Mouse (Mus musculus): ENCODE results near the gene E330034G19Rik. TPM values are rescaled to one million over a fixed set of nuclear protein-coding genes. Genes with fewer than 3 reads are reported as not detected.

Gene E330034G19Rik
- not detected in 2 replicates for polyA plus RNA-seq (2015; fragmentation: Nextera tagmentation; extraction: Ambion mirVana)

DNA sequence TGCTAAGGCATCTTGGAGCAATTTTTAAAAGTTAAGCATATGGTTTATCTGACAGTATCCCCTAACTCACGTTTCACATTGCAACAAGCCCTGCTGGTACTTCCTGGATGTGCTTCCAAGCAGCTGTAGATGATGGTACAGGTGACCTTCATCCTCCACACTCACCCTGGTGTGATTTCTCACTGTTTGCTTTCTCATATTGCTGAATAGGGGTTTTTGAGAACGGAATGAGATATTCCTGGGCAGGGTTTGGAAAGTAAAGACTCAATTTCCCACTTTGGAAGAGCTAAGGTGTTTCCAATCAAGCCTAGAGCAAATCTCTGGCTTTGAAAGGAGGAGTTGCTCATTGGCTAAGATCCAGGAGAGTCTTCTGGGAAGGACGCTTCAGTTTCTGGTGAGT, at the start of gene E330034G19Rik:
Gene E330034G19Rik, plus strand, starts transcription at position 301 of the 400 bp plus-strand sequence.
- no peaks in the 10 kb centered on the region for H3K4me1 ChIP-seq
- no peak within 1 kb of the TSS for H3K9ac ChIP-seq (replicated peaks)
- no peak for ATAC-seq (ENCODE audit: low FRiP score)
- no peak within 1 kb of the TSS for H3K27ac ChIP-seq (replicated peaks)
- no peaks in the 10 kb centered on the region for H3K36me3 ChIP-seq
- WGBS = 53% methylated on average over 3 of the region's 3 CpGs
- H3K27me3 ChIP-seq (replicated peaks) = no peaks in the 10 kb centered on the region
- H3K9me3 ChIP-seq (replicated peaks) = no peaks in the 10 kb centered on the region
- no peak within 1 kb of the TSS for H3K4me2 ChIP-seq
- no peak within 1 kb of the TSS for H3K4me3 ChIP-seq (replicated peaks)

DNA sequence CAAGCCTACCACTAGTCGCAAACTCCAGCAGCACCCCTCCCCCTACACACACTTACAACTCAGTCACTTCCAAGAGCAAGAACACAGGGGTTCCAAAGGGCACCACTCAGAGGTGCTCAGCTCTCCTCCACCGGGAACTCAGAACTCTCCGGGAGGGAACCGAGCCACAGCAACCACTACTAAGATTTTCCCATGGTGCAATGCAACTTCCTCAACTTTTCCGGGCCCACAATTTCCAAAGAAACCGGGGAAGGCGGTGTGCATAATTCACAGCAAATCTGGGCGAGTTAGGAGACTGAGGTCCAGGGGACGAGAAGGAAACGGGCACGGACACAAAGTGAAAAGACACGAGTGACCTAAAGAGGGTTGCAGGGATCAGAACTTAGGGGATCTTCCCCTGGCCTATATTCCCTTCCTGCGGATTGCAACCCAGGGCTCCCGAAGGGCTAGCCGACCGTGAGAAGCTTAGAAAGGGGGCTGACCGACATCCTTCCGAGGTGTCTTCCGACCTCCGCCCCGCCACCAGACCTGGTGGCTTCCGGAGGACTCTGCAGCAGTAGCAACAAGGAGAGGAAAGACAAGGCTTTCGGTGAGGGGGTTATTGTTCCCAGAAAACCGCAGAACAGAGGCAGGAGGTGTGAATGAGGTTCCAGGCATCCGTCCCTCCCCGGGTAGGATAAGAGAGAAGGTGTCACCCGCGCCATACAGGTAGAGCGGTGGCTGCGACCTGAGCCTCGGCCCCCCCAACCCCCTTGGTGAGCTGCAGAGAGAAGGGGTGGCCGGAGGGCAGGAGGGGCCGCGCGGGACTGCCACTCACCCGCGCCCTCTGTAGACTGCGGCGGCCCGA, 48.5 kb upstream of the E330034G19Rik start:
- Histone ChIP-seq H3K4me2 (peak overlapping the region; percentile 88), H3K9me3 (replicated peaks) (no peaks in the 10 kb centered on the region), H3K36me3 (no peaks in the 10 kb centered on the region), H3K27me3 (replicated peaks) (no peaks in the 10 kb centered on the region), H3K4me3 (replicated peaks) (peak overlapping the region; percentile 78), H3K9ac (replicated peaks) (peak overlapping the region; percentile 75), H3K4me1 (peaks cover 43% of the 10 kb centered on the region), H3K27ac (replicated peaks) (peak overlapping the region; percentile 94)
- peak; percentile 64; the same call in 1 of the 2 replicates for ATAC-seq (ENCODE audit: low FRiP score)
- under 1% methylated on average over 40 of the region's 40 CpGs for WGBS

DNA sequence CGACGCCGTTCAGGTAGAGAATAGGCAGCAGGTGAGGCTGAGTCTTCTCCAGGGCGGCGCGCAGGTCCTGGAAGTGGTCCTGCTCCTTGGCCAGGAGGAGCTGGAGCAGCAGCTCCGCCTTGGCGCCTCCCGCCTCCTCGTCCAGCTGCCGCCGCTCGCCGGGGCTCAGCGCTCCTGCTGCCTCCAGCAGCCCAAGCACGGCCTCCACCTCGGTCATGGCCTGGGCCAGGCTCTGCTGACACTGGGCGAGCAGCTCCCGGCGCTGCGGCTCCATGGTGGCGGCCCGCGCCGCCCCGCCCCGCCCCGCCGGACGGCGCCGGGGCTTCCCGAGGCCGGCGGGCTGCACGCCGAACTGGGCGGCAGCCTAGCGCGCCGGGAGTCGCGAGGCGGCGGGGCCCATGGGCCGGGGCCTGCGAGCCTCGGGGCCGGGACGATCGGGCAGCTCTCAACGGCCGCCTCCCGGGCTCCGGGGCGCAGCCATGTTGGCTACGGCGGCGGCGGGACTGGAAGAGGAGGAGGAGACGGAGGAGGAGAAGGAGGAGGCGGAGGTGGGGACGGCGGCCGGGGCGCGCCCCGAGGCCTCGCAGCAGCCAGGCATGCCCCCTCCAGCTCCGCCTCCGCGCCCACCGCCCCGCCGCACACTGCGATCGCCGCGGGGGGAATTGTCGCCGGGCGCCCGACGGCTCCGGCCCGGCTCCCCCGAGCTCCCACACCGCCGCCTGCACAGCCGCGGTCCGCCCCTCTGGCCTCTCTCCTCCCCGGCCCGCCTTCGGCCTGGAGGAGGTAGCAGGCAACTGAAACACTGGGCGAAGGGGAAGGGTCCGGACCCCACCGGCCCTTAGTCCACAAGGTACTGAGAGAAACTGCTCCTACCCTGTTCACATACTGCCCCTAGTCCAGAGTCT, 47.6 kb upstream of the E330034G19Rik start, which contains the start of gene Dlg5:
Gene Dlg5, minus strand, starts transcription at position 744 of the 905 bp plus-strand sequence.
- ATAC-seq (ENCODE audit: low FRiP score) = peak; percentile 84
- WGBS = under 1% methylated on average over 68 of the region's 98 CpGs

DNA sequence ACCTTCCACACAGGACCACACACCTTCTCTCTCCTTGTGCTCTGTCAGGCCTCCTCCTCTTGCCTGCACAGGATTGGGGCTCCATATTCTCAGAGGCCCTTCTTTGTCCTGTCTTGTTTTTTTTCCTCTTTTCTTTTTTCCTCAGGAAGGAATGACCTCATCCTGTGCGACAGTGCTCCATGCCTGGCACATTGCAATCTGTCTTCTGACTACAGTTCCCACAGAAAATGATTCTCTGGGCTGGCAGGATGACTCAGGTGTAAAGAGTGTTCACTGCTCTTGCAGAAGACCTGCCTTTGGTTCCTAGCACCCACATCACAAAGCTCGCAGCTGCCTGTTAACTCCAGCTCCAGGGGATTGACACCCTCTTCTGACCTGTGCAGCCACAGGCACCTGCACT, 43.1 kb upstream of the E330034G19Rik start:
- H3K36me3 ChIP-seq = no peaks in the 10 kb centered on the region
- peaks cover 14% of the 10 kb centered on the region for H3K4me1 ChIP-seq
- no peak for ATAC-seq (ENCODE audit: low FRiP score)
- H3K9ac ChIP-seq (replicated peaks) = no peak overlapping the region
- no peak overlapping the region for H3K4me2 ChIP-seq
- WGBS = 79% methylated on average over 2 of the region's 2 CpGs
- H3K27ac ChIP-seq (replicated peaks) = no peak overlapping the region
- H3K27me3 ChIP-seq (replicated peaks) = no peaks in the 10 kb centered on the region
- no peak overlapping the region for H3K4me3 ChIP-seq (replicated peaks)
- no peaks in the 10 kb centered on the region for H3K9me3 ChIP-seq (replicated peaks)

More for the DNA sequence above, 47.6 kb upstream of the E330034G19Rik start, which contains the start of gene Dlg5:
- no peaks in the 10 kb centered on the region for H3K9me3 ChIP-seq (replicated peaks)
- H3K4me3 ChIP-seq (replicated peaks) = peak within 1 kb of the TSS; percentile 78
- H3K4me1 ChIP-seq = peaks cover 43% of the 10 kb centered on the region
- peak within 1 kb of the TSS; percentile 88 for H3K4me2 ChIP-seq
- H3K27ac ChIP-seq (replicated peaks) = peak within 1 kb of the TSS; percentile 94
- no peaks in the 10 kb centered on the region for H3K27me3 ChIP-seq (replicated peaks)
- H3K36me3 ChIP-seq = no peaks in the 10 kb centered on the region
- peak within 1 kb of the TSS; percentile 75 for H3K9ac ChIP-seq (replicated peaks)

GRCm38 (mm10) chr14:24251326-24251725, 41.7 kb upstream of the E330034G19Rik start:
- H3K9me3 ChIP-seq (replicated peaks) = no peaks in the 10 kb centered on the region
- peaks cover 9% of the 10 kb centered on the region for H3K4me1 ChIP-seq
- 80% methylated on average over 1 of the region's 1 CpGs for WGBS
- ATAC-seq (ENCODE audit: low FRiP score) = no peak
- H3K4me2 ChIP-seq = no peak overlapping the region
- no peak overlapping the region for H3K9ac ChIP-seq (replicated peaks)
- no peaks in the 10 kb centered on the region for H3K36me3 ChIP-seq
- H3K4me3 ChIP-seq (replicated peaks) = no peak overlapping the region
- no peak overlapping the region for H3K27ac ChIP-seq (replicated peaks)
- H3K27me3 ChIP-seq (replicated peaks) = no peaks in the 10 kb centered on the region

DNA sequence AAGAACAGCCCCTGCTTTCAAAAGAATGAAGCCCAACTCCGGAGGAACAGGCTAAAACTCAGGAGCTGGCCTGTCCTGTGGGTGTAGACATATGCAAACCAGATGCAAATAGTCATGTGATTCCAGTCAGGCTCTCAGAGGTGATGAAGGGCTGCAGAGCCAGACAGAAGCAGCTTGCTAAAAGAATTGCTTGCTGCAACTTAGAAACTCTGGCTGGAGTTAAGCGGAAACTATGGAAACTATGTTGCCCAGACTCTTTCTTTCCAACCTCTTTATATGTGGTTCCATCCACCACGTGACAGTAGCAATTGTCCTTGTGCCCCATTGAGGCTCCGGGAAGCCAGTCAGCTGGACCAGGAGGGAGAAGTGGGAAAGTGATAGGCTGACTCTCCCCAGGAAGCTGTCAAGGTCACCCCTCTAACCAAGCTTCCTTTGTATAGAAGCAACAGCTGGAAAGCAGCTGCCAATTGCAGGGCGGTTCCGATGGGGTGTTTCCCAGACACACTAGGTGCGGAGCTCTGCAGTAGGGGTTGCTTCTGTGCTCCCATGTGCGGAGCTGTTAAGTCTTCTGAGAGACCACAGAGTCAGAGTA, 39.3 kb upstream of the E330034G19Rik start:
- Histone ChIP-seq H3K4me3 (replicated peaks) (no peak overlapping the region), H3K27me3 (replicated peaks) (no peaks in the 10 kb centered on the region), H3K36me3 (no peaks in the 10 kb centered on the region), H3K4me2 (0 out of 2 replicates have a peak overlapping the region, but pooled peaks have one; percentile 12), H3K9ac (replicated peaks) (no peak overlapping the region), H3K27ac (replicated peaks) (peak overlapping the region; percentile 67), H3K4me1 (peaks cover 5% of the 10 kb centered on the region), H3K9me3 (replicated peaks) (no peaks in the 10 kb centered on the region)
- WGBS = 10% methylated on average over 8 of the region's 8 CpGs
- peak; percentile 64; the same call in 1 of the 2 replicates for ATAC-seq (ENCODE audit: low FRiP score)

GRCm38 (mm10) chr14:24255956-24256355, 37.1 kb upstream of the E330034G19Rik start:
- ATAC-seq (ENCODE audit: low FRiP score) = no peak
- H3K36me3 ChIP-seq = no peaks in the 10 kb centered on the region
- H3K27me3 ChIP-seq (replicated peaks) = no peaks in the 10 kb centered on the region
- WGBS = 34% methylated on average over 2 of the region's 2 CpGs
- H3K27ac ChIP-seq (replicated peaks) = no peak overlapping the region
- H3K9ac ChIP-seq (replicated peaks) = no peak overlapping the region
- H3K4me2 ChIP-seq = no peak overlapping the region
- H3K4me3 ChIP-seq (replicated peaks) = no peak overlapping the region
- peaks cover 5% of the 10 kb centered on the region for H3K4me1 ChIP-seq
- H3K9me3 ChIP-seq (replicated peaks) = no peaks in the 10 kb centered on the region

- no peak for ATAC-seq (ENCODE audit: low FRiP score)
- Histone ChIP-seq H3K27ac (replicated peaks) (no peak overlapping the region), H3K36me3 (no peaks in the 10 kb centered on the region), H3K4me3 (replicated peaks) (no peak overlapping the region), H3K27me3 (replicated peaks) (no peaks in the 10 kb centered on the region), H3K4me2 (no peak overlapping the region), H3K4me1 (peaks cover 32% of the 10 kb centered on the region), H3K9me3 (replicated peaks) (no peaks in the 10 kb centered on the region), H3K9ac (replicated peaks) (no peak overlapping the region)
- 76% methylated on average over 4 of the region's 4 CpGs for WGBS
These were observed 32.6 kb upstream of the E330034G19Rik start for GRCm38 (mm10) chr14:24260391-24260790.

GRCm38 (mm10) chr14:24262382-24262781, 30.6 kb upstream of the E330034G19Rik start:
- WGBS = 64% methylated on average over 6 of the region's 6 CpGs
- Histone ChIP-seq H3K4me2 (peak overlapping the region; percentile 20; the same call in 1 of the 2 replicates), H3K36me3 (no peaks in the 10 kb centered on the region), H3K9ac (replicated peaks) (no peak overlapping the region), H3K27ac (replicated peaks) (peak overlapping the region; percentile 83), H3K4me3 (replicated peaks) (no peak overlapping the region), H3K27me3 (replicated peaks) (no peaks in the 10 kb centered on the region), H3K9me3 (replicated peaks) (no peaks in the 10 kb centered on the region), H3K4me1 (peaks cover 32% of the 10 kb centered on the region)
- ATAC-seq (ENCODE audit: low FRiP score) = peak; percentile 42; the same call in 1 of the 2 replicates

DNA sequence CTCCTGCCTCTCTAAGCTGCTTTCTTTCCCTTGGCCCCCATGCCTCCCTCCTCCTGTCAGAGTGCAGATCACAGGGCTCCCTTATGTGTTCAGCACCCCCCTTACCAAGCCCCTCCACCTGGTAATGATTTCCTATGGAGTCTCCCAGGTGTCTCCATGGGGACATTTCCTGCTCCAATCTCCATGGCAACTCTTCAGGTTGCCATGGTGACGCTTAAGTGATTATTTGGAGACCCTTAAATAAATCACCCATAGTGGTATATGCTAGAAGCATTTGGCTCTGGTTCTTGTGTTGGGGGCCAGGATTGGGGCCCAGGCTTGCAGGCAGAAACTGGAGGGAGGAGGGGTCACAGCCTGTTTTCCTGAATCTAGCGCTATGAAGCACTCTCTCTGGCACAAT, 30.1 kb upstream of the E330034G19Rik start:
- ATAC-seq (ENCODE audit: low FRiP score) = peak; percentile 92
- no peak overlapping the region for H3K9ac ChIP-seq (replicated peaks)
- WGBS = 29% methylated on average over 2 of the region's 2 CpGs
- peak overlapping the region; percentile 20; the same call in 1 of the 2 replicates for H3K4me2 ChIP-seq
- no peaks in the 10 kb centered on the region for H3K27me3 ChIP-seq (replicated peaks)
- peaks cover 32% of the 10 kb centered on the region for H3K4me1 ChIP-seq
- no peaks in the 10 kb centered on the region for H3K36me3 ChIP-seq
- H3K4me3 ChIP-seq (replicated peaks) = no peak overlapping the region
- H3K27ac ChIP-seq (replicated peaks) = peak overlapping the region; percentile 83
- H3K9me3 ChIP-seq (replicated peaks) = no peaks in the 10 kb centered on the region

DNA sequence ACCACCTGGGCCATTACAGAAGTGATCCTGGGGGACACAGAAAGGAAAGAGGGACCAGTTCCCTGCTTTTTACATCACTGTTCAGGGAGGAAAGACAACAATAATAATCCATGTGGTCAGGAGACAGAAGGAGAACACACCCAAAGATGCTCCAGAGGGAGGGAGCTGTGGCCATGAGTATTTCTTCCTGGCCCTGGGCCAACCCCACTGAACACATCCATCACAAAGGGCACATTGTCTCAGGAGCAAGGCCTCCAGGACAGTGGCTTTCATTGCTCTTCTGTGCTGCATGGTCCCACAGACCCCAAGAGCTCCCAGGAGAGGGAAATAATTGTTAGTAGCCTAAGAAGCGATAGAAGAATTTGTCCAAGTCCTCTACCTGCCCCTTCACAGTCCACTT, 23.4 kb upstream of the E330034G19Rik start:
- Histone ChIP-seq H3K4me3 (replicated peaks) (no peak overlapping the region), H3K36me3 (no peaks in the 10 kb centered on the region), H3K4me1 (0 out of 2 replicates have a peak, but pooled peaks cover 6% of the 10 kb centered on the region), H3K4me2 (no peak overlapping the region), H3K9me3 (replicated peaks) (no peaks in the 10 kb centered on the region), H3K9ac (replicated peaks) (no peak overlapping the region), H3K27me3 (replicated peaks) (no peaks in the 10 kb centered on the region), H3K27ac (replicated peaks) (no peak overlapping the region)
- ATAC-seq (ENCODE audit: low FRiP score) = no peak
- 64% methylated on average over 1 of the region's 1 CpGs for WGBS
